Mouse (Mus musculus) MEL (cell line): ENCODE data around the gene Adamtsl3.

ENCODE experiments used
- CTCF ChIP-seq, 3 experiments: IDR thresholded peaks in 2 of 3; conservative IDR thresholded peaks in 1 of 3; 2 replicates each; pipeline ENCODE4 v1.5.1; 2011 to 2012; ENCODE audit warnings: low read length in 3 of 3, low read depth in 2 of 3, mild to moderate bottlenecking in 2 of 3, improper control_type of control experiment in 1 of 3, inconsistent platforms in 1 of 3, mixed read lengths in 1 of 3, moderate library complexity in 1 of 3; ENCODE audit not compliant: control insufficient read depth in 1 of 3, insufficient read depth in 1 of 3, poor library complexity in 1 of 3, severe bottlenecking in 1 of 3
- MAFK ChIP-seq: IDR thresholded peaks from 2 replicates; pipeline ENCODE4 v1.6.1; 2011; ENCODE audit warnings: low read depth, mild to moderate bottlenecking, low read length, improper control_type of control experiment, borderline replicate concordance

- TF ChIP-seq CTCF (IDR thresholded peaks at IDR 0.05 in 2 of 3, conservative IDR thresholded peaks at IDR 0.05 in 1 of 3; ENCODE audit: control insufficient read depth in 1 of 3, insufficient read depth in 1 of 3, low read depth in 2 of 3, low read length in 3 of 3, poor library complexity in 1 of 3, severe bottlenecking in 1 of 3) (no peak), MAFK (no peak)
Measured at GRCm38 (mm10) chr7:82350421-82350820, 14.9 kb downstream of the Adamtsl3 start.
